Mouse (Mus musculus): Measurements from ENCODE around the gene Olfr869. TPM values are rescaled to one million over a fixed set of nuclear protein-coding genes. Genes with fewer than 3 reads are reported as not detected.

The Olfr869 gene
- total RNA-seq (2021) = not detected

- DNase-seq = no peak
These were observed at the start of gene Olfr869 for GRCm38 (mm10) chr9:20128709-20129108. Gene Olfr869 (plus strand): TSS chr9:20129009.

GRCm38 (mm10) chr9:20098326-20098725, 30.5 kb upstream of the Olfr869 start, which contains the start of gene Olfr868:
Gene Olfr868 (plus strand): TSS chr9:20098626.
- DNase-seq = no peak

- no peak for DNase-seq
These were observed 20.9 kb downstream of the Olfr869 start for GRCm38 (mm10) chr9:20149706-20150105.

- no peak for DNase-seq
These were observed 45.1 kb downstream of the Olfr869 start, which contains the start of gene Olfr870 for GRCm38 (mm10) chr9:20173957-20174356. Gene Olfr870 (minus strand): TSS chr9:20174057.

GRCm38 (mm10) chr9:20179463-20179862, 50.7 kb downstream of the Olfr869 start:
- no peak for DNase-seq

Other genes starting within 250 kb of the Olfr869 start
- gene Olfr862, start 241.0 kb upstream of the Olfr869 start, total RNA-seq (2021) = not detected
- not detected for gene Olfr77, start 212.1 kb upstream of the Olfr869 start, total RNA-seq (2021)
- not detected for gene Olfr866, start 101.0 kb upstream of the Olfr869 start, total RNA-seq (2021)
- not detected for gene Olfr867, start 71.4 kb upstream of the Olfr869 start, total RNA-seq (2021)
- not detected for gene Olfr868, start 30.4 kb upstream of the Olfr869 start, total RNA-seq (2021)
- gene Olfr870, start 45.0 kb downstream of the Olfr869 start, total RNA-seq (2021) = not detected
- gene Olfr871, start 83.2 kb downstream of the Olfr869 start, total RNA-seq (2021) = not detected
- gene Olfr872, start 108.1 kb downstream of the Olfr869 start, total RNA-seq (2021) = not detected
- gene Olfr39, start 153.3 kb downstream of the Olfr869 start, total RNA-seq (2021) = not detected
- not detected for gene Olfr873, start 169.5 kb downstream of the Olfr869 start, total RNA-seq (2021)
- not detected for gene Olfr18, start 207.1 kb downstream of the Olfr869 start, total RNA-seq (2021)